Mouse (Mus musculus) limb, embryonic 15.5 days (tissue): Measurements from ENCODE around the gene Hspa12a. TPM values are rescaled to one million over a fixed set of nuclear protein-coding genes. Genes with fewer than 3 reads are reported as not detected.
"Not testable (repeated sequence)": the region's sequence is repeated elsewhere in the genome, so short reads cannot be mapped to it uniquely, and the experiment has no call there.

Experiments
- ATAC-seq: fragments of 200-750 bp; cut with Nextera tagmentation; 2 replicates; pipeline ENCODE4 v1.8.0; 2017; ENCODE audit warnings: low read depth, moderate TSS enrichment; ENCODE audit not compliant: insufficient number of reproducible peaks, low FRiP score, low TSS enrichment
- H3K27ac ChIP-seq: fragments of 300-500 bp; sonication (generic); 2 replicates; pipeline ENCODE4 v1.5.1; 2015; ENCODE audit warnings: moderate library complexity, mild to moderate bottlenecking, inconsistent platforms
- H3K27me3 ChIP-seq: fragments of 300-500 bp; sonication (generic); 2 replicates; pipeline ENCODE4 v1.6.1; 2015; ENCODE audit warnings: inconsistent platforms
- H3K36me3 ChIP-seq: fragments of 300-500 bp; sonication (generic); 2 replicates; pipeline ENCODE4 v1.6.1; 2015; ENCODE audit warnings: inconsistent platforms
- H3K4me1 ChIP-seq: fragments of 300-500 bp; sonication (generic); 2 replicates; pipeline ENCODE4 v1.6.1; 2015; ENCODE audit warnings: inconsistent platforms
- H3K4me2 ChIP-seq: fragments of 300-500 bp; sonication (generic); 2 replicates; pipeline ENCODE4 v1.6.1; 2015; ENCODE audit warnings: mild to moderate bottlenecking, inconsistent platforms
- H3K4me3 ChIP-seq: fragments of 300-500 bp; sonication (generic); 2 replicates; pipeline ENCODE4 v1.5.1; 2015; ENCODE audit warnings: mild to moderate bottlenecking, inconsistent platforms
- H3K9ac ChIP-seq: fragments of 300-500 bp; sonication (generic); 2 replicates; pipeline ENCODE4 v1.6.1; 2015; ENCODE audit warnings: inconsistent platforms
- H3K9me3 ChIP-seq: fragments of 300-500 bp; sonication (generic); 2 replicates; pipeline ENCODE4 v1.6.1; 2016; ENCODE audit warnings: inconsistent platforms
- WGBS: fragments of 180-500 bp; shearing (Covaris S2); methylation state at CpG from one replicate; pipeline ENCODE4 v1.1.7; 2015; 5-methylcytosine and 5-hydroxymethylcytosine counted together
- polyA plus RNA-seq: library from polyadenylated mRNA; unstranded; fragments of >200 nt; fragmentation: Nextera tagmentation; extraction: Ambion mirVana; gene quantifications from 2 replicates; pipeline ENCODE4 v1.2.1, GENCODE M21; 2015

The Hspa12a gene
- polyA plus RNA-seq, 1 experiment from 2014 or later: 3.4 TPM

DNA sequence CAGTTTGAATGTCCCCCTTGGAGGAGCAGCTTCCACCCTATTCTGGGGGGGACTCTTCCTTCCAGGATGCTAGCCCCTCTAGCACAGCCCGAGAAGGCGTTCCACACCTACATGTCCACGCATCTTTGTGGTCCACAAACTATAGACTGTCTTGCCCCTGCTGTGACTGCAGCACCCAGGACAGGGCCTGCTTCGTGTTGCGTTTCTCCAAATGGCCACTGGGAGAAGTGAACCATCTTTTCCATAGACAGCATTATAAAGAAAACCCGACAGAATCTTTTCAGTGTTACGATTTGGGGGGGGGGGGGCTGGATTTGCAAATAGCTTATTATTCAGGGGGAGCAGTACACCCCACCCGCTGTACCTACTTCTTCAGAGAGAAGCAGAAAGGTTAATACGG lies 36.8 kb downstream of the Hspa12a start:
- Histone ChIP-seq H3K9ac (no peak overlapping the region), H3K4me2 (no peak overlapping the region), H3K36me3 (no peaks in the 10 kb centered on the region), H3K4me3 (no peak overlapping the region), H3K4me1 (0 out of 2 replicates have a peak, but pooled peaks cover 5% of the 10 kb centered on the region), H3K9me3 (no peaks in the 10 kb centered on the region), H3K27ac (no peak overlapping the region), H3K27me3 (peaks cover 9% of the 10 kb centered on the region; the same call in 1 of the 2 replicates)
- ATAC-seq: no peak
- WGBS: 49% methylated on average over 9 of the region's 9 CpGs

DNA sequence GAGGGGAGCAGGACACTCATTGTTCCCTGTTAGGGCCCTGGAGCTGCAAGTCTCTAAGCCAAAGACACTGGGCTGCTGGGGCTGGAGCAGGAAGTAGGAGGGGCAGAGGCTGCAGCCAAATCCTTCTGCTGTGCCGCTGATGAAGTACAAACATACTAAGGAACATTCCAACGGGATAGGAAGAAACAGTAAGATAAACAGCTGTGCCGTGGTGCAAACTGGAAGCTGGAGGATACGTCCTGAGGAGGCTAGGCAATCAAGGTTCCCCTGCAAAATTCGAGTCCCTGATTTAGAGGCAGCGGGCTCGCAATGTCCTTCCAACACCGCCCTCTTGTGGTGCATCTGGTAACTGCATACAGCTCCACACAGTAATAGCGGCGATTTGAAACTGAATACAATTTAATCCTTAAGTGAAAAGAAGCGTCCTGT lies 39.5 kb downstream of the Hspa12a start:
- no peak overlapping the region for H3K9ac ChIP-seq
- 3% methylated on average over 11 of the region's 11 CpGs for WGBS
- no peak overlapping the region for H3K27ac ChIP-seq

DNA sequence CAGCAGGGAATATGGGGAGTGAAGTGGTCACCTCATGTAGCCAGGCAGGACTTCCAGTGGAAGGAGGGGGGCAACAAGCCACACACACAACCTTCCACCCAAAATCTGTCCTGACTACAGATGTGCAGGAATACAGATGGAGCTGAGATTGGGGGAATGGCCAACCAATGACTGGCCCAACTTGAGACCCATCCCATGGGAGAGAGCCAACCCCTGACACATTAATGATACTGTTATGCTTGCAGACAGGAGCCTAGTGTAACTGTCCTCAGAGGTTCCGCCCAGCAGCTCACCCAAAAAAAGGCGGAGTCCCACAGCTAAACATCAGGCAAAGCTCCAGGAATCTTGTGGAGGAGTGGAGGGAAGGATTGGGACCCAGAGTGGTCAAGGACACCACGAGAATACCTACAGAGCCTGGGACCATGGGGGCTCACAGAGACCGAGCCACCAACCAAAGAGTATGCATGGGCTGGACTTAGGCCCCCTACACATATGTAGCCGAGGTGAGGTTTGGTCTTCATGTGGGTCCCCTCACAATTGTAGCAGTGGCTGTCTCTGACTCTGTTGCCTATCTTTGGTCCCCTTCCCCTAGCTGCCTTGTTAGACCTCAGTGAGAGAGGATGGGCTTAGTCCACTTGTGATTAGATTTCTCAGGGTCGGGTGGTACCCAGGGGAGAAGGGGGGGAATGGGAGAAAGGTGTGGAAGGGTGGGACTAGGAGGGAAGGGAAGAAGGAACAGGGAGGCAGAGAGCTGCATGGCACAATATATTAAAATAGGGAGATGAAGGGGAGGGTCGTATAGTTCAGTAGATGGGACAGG lies 40.2 kb downstream of the Hspa12a start:
- Histone ChIP-seq H3K27me3 (peaks cover 9% of the 10 kb centered on the region; the same call in 1 of the 2 replicates), H3K9ac (no peak overlapping the region), H3K9me3 (no peaks in the 10 kb centered on the region), H3K27ac (no peak overlapping the region), H3K4me2 (peak overlapping the region; percentile 43), H3K36me3 (no peaks in the 10 kb centered on the region), H3K4me3 (peak overlapping the region; percentile 32), H3K4me1 (no peaks in the 10 kb centered on the region)
- ATAC-seq: no peak
- 59% methylated on average over 7 of the region's 7 CpGs for WGBS

More for the DNA sequence above, 39.5 kb downstream of the Hspa12a start:
- no peaks in the 10 kb centered on the region for H3K9me3 ChIP-seq
- H3K36me3 ChIP-seq: no peaks in the 10 kb centered on the region
- H3K27me3 ChIP-seq: peaks cover 9% of the 10 kb centered on the region; the same call in 1 of the 2 replicates
- peak overlapping the region; percentile 43 for H3K4me2 ChIP-seq
- no peaks in the 10 kb centered on the region for H3K4me1 ChIP-seq
- peak overlapping the region; percentile 32 for H3K4me3 ChIP-seq
- peak; percentile 24; the same call in 1 of the 2 replicates for ATAC-seq

DNA sequence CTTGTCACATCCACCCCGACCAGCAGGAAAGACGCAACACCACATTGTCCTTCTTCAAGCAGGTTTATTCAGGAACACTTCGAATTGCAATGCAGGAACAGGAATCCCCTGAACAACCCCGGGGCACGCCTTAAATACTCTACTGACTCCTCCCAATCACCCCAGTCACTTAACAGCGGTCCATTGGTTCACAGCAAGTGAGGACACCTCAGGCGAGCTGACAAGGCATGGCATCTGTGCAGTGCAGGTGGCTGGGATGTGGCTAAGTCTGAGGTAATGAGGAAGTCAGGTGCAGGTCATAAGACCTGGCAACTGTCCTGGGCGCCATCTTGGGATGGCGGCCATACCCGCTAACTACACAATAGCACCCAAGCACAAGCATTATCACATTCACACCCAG lies 43.0 kb downstream of the Hspa12a start:
- not testable (repeated sequence) for H3K27ac ChIP-seq, H3K9ac ChIP-seq, H3K27me3 ChIP-seq, H3K4me2 ChIP-seq, ATAC-seq, H3K36me3 ChIP-seq, H3K4me3 ChIP-seq, H3K9me3 ChIP-seq, H3K4me1 ChIP-seq
- 86% methylated on average over 10 of the region's 10 CpGs for WGBS

DNA sequence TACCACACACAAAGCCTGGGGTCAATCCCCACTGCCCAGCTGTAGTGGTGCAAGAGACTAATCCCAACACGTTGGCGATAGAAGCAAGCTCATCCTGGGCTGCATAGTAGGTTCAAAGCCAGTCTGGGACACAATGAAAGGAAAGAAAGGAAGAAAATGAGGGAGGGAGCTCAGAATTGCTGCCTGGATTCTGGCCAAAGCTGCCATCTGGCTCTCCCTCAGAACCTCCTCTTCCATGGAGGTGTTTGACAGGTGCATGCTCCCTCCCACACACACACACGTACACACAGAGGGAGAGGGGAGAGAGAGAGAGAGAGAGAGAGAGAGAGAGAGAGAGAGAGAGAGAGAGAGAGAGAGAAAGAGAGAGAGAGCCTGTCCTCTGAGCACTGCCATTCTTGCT lies 47.2 kb downstream of the Hspa12a start:
- H3K9me3 ChIP-seq: no peaks in the 10 kb centered on the region
- no peak overlapping the region for H3K4me3 ChIP-seq
- no peaks in the 10 kb centered on the region for H3K4me1 ChIP-seq
- no peaks in the 10 kb centered on the region for H3K27me3 ChIP-seq
- H3K4me2 ChIP-seq: no peak overlapping the region
- ATAC-seq: no peak
- 56% methylated on average over 3 of the region's 3 CpGs for whole genome bisulfite sequencing
- H3K27ac ChIP-seq: no peak overlapping the region
- no peak overlapping the region for H3K9ac ChIP-seq
- H3K36me3 ChIP-seq: no peaks in the 10 kb centered on the region

DNA sequence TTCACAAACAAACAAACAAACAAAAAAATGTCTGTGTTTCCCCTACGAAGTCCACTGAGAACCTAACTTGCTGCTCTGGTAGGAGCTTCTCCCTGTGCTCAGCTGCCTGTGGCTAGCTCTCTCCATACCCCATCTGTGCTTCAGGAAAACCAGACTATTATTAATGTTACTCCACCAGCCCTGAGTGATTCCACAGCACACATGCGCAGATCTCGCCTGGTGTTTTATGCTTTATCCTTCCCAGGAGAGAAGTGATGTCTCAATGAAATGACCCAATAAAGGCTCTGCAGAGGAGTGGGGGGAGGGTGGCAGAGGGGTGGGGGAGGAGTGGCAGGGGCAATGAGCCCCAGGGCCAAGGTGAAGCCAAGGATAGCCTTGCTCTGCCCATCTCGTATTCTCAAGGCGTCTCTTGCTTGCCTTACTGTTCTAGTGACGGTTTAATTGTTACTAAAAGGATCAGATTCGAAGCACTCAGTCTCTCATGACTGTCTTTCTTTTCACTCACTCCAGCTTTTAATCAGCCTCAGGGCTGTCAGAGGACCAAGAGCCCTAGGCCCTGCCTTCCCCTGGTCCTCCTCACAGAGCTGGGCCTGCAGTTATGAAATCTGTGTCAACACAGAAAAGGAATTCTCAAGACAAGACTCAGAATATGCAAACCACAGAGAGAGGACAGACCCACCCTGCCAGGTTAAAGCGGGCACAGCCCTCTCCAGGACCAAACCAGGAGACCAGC lies 54.0 kb downstream of the Hspa12a start:
- H3K36me3 ChIP-seq: no peaks in the 10 kb centered on the region
- H3K27me3 ChIP-seq: no peaks in the 10 kb centered on the region
- H3K4me2 ChIP-seq: no peak overlapping the region
- no peak overlapping the region for H3K27ac ChIP-seq
- no peak overlapping the region for H3K9ac ChIP-seq
- WGBS: 52% methylated on average over 8 of the region's 8 CpGs
- no peak for ATAC-seq
- no peaks in the 10 kb centered on the region for H3K9me3 ChIP-seq
- no peak overlapping the region for H3K4me3 ChIP-seq
- H3K4me1 ChIP-seq: no peaks in the 10 kb centered on the region

DNA sequence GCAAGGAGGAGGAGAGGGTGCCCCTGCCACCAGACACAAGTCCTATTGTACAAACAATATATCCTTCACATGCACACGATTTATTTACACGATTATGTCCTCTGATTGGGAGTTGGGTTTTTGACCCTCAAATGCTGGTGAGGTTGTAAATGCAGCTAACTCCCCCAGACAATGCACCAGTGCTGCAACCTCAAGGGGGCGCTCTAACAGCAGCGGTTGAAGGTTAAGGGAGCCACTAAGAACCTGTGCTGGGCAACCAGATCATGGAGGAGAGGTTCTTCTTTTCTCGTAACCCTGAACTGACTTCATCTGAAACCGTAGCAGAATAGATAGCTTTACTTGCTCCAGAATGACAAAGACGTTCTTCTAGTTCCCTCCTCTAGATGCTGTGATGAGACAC lies 57.0 kb downstream of the Hspa12a start:
- 66% methylated on average over 7 of the region's 7 CpGs for WGBS
- H3K9me3 ChIP-seq: no peaks in the 10 kb centered on the region
- H3K4me3 ChIP-seq: no peak overlapping the region
- no peaks in the 10 kb centered on the region for H3K4me1 ChIP-seq
- H3K9ac ChIP-seq: no peak overlapping the region
- no peak overlapping the region for H3K4me2 ChIP-seq
- H3K27me3 ChIP-seq: no peaks in the 10 kb centered on the region
- ATAC-seq: no peak
- no peak overlapping the region for H3K27ac ChIP-seq
- no peaks in the 10 kb centered on the region for H3K36me3 ChIP-seq

DNA sequence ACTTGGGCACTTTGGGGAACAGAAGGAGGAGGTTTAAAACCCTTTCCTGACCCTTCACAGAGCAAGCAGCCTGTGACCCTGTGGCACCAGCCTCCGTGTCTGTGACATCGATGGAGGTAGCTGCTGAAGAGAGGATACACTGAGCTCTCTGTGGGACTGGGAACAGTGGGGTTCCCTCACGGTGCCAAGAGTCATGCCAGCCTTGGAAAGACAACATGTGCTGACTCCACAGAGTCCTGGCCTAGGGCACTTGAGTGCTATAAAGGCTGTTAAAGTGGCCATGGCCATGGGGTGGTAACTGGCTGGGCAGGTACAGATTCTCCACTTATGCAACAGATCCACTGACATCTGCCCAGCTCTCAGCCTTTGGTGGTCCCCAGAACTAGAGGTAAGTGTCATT lies 60.0 kb downstream of the Hspa12a start:
- 71% methylated on average over 3 of the region's 3 CpGs for WGBS
- H3K27ac ChIP-seq: no peak overlapping the region
- H3K36me3 ChIP-seq: no peaks in the 10 kb centered on the region
- ATAC-seq: no peak
- H3K4me2 ChIP-seq: no peak overlapping the region
- H3K9me3 ChIP-seq: no peaks in the 10 kb centered on the region
- H3K9ac ChIP-seq: no peak overlapping the region
- no peak overlapping the region for H3K4me3 ChIP-seq
- H3K4me1 ChIP-seq: no peaks in the 10 kb centered on the region
- no peaks in the 10 kb centered on the region for H3K27me3 ChIP-seq

DNA sequence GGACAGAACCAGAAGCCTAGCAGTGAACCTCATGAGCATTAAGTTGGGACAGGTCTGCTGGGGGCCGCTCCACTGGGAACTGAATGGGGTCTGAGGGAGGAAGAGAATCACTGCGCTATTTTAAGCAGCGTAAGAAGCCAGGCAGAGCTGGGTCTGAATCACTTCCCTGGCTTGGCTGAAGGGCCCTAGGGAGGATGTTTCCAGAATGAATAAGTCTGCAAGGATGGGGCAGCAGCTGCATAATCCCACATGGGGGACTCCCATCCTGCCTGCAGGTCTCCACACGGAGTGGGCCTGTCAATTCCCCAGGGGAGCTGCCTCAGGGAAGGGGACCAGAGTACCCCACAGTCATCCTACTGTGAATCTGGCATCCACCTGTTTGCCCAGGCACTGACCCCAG lies 61.1 kb downstream of the Hspa12a start:
- no peaks in the 10 kb centered on the region for H3K4me1 ChIP-seq
- 0 out of 2 replicates have a peak, but pooled peaks have one; percentile 41 for ATAC-seq
- no peak overlapping the region for H3K9ac ChIP-seq
- H3K9me3 ChIP-seq: no peaks in the 10 kb centered on the region
- no peak overlapping the region for H3K4me3 ChIP-seq
- H3K36me3 ChIP-seq: no peaks in the 10 kb centered on the region
- no peak overlapping the region for H3K27ac ChIP-seq
- H3K4me2 ChIP-seq: no peak overlapping the region
- 72% methylated on average over 4 of the region's 4 CpGs for WGBS
- H3K27me3 ChIP-seq: no peaks in the 10 kb centered on the region

DNA sequence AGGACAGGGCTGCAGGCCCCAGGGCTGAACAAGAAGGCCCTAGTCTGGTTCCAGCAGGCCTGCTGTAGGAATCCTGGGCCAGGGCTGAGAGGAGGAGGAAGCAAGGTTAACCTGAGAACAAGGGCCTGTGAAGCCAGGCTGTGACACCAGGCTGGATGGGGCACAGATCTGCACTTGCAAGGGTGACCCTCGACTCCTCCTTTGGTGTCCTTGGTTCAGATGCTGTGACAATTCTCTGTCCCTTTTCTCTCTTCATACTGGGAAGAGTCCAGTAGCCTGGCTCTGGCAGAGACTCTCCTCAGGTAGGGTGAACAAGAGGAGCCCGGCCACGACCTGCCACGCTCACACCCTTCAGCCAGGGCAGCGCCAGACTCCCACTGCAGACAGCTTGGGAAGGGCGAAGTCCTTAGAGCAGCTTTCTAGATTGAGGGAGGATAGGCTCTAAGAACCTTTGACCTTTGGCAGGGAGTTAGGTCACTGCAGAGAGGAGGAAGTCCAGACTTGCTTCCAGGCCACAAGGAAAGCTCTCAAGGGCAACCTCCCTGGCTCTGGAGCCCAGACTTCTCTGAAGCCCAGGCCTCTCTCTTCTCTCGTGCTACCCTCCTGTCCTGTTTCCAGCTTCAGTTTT lies 64.0 kb downstream of the Hspa12a start:
- no peaks in the 10 kb centered on the region for H3K36me3 ChIP-seq
- H3K9ac ChIP-seq: no peak overlapping the region
- no peak overlapping the region for H3K27ac ChIP-seq
- no peak for ATAC-seq
- 81% methylated on average over 7 of the region's 7 CpGs for WGBS
- H3K4me3 ChIP-seq: no peak overlapping the region
- no peaks in the 10 kb centered on the region for H3K9me3 ChIP-seq
- no peak overlapping the region for H3K4me2 ChIP-seq
- H3K4me1 ChIP-seq: no peaks in the 10 kb centered on the region
- no peaks in the 10 kb centered on the region for H3K27me3 ChIP-seq

DNA sequence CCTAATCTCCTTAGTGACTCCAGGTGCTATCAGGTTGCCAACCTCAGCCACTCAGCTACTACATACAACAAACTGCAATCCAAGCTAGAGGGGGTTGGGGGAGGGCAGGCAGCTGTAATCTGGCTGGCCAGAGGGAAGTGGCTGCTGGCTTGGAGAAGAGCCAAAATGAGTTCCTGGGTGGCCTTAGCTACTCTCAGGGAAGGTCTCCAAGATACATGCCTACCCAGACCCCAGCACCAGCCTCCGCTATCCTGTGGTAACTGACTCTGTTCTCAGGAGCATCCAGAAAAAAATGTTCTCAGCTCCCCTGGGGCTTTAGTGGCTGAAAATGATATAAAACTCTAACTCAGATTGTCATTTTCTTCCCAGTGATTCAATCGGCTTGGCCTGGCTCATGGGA lies 64.9 kb downstream of the Hspa12a start:
- Histone ChIP-seq H3K27me3 (no peaks in the 10 kb centered on the region), H3K9me3 (no peaks in the 10 kb centered on the region), H3K9ac (no peak overlapping the region), H3K4me1 (no peaks in the 10 kb centered on the region), H3K36me3 (no peaks in the 10 kb centered on the region), H3K4me2 (no peak overlapping the region), H3K27ac (no peak overlapping the region), H3K4me3 (no peak overlapping the region)
- no peak for ATAC-seq
- WGBS: 73% methylated on average over 2 of the region's 2 CpGs

DNA sequence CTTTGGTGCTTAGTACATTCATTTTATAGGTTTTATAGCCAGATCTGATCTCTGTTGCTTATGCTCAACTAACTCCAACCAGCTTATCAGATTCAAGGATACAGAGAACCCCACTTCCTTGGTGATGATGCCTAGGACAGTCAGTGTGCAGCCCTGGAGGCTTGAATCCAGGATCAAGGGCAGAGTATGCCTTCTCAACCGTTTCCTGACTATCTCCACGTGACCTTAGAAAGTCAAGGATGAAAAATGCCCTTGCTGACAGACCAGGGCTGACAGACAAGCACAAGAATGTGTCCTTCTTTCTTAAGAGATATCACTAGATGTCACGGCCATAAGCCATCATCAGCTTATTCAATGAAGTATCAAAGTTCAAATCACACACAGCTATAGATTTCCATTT lies 69.9 kb downstream of the Hspa12a start:
- Histone ChIP-seq H3K9me3 (no peaks in the 10 kb centered on the region), H3K9ac (no peak overlapping the region), H3K4me3 (no peak overlapping the region), H3K27ac (no peak overlapping the region), H3K4me1 (no peaks in the 10 kb centered on the region), H3K36me3 (no peaks in the 10 kb centered on the region), H3K4me2 (no peak overlapping the region), H3K27me3 (no peaks in the 10 kb centered on the region)
- no peak for ATAC-seq
- WGBS: 64% methylated on average over 3 of the region's 3 CpGs
